Mouse (Mus musculus) liver, adult 2 months (tissue): ENCODE measurements around the gene Adora2a. TPM values are rescaled to one million over a fixed set of nuclear protein-coding genes. Genes with fewer than 3 reads are reported as not detected.
"Not testable (repeated sequence)": the region's sequence is repeated elsewhere in the genome, so short reads cannot be mapped to it uniquely, and the experiment has no call there.

Experiments
- DNase-seq: peaks from one replicate; pipeline ENCODE4 v3.0.0-alpha.2; 2011; ENCODE audit warnings: low read depth, low spot score; ENCODE audit errors: extremely low read depth
- H3K27ac ChIP-seq: fragments of 200-500 bp; replicated peaks from 2 replicates; pipeline ENCODE4 v1.5.1; 2012; ENCODE audit warnings: low read depth, mild to moderate bottlenecking, control low read depth, inconsistent platforms, low read length; ENCODE audit not compliant: insufficient read depth
- H3K27me3 ChIP-seq: fragments of 200-500 bp; 2 replicates; pipeline ENCODE4 v1.6.1; 2012; ENCODE audit warnings: mild to moderate bottlenecking, moderate library complexity, low read length, inconsistent platforms; ENCODE audit not compliant: control insufficient read depth, insufficient read depth
- H3K36me3 ChIP-seq: fragments of 200-500 bp; 2 replicates; pipeline ENCODE4 v1.6.1; 2012; ENCODE audit warnings: low read length, inconsistent platforms; ENCODE audit not compliant: control insufficient read depth, insufficient read depth
- H3K4me1 ChIP-seq: fragments of 200-500 bp; 2 replicates; pipeline ENCODE4 v1.6.1; 2011; ENCODE audit warnings: low read length; ENCODE audit not compliant: control insufficient read depth, insufficient read depth
- H3K4me3 ChIP-seq: fragments of 200-500 bp; 2 replicates; pipeline ENCODE4 v1.5.1; 2011; ENCODE audit warnings: low read depth, mild to moderate bottlenecking, control low read depth, low read length, moderate library complexity; ENCODE audit not compliant: insufficient read depth
- H3K79me2 ChIP-seq: fragments of 200-500 bp; 2 replicates; pipeline ENCODE4 v1.6.1; 2012; ENCODE audit warnings: inconsistent platforms, mild to moderate bottlenecking, low read length, moderate library complexity; ENCODE audit not compliant: control insufficient read depth, insufficient read depth
- H3K9ac ChIP-seq: fragments of 200-500 bp; 2 replicates; pipeline ENCODE4 v1.6.1; 2012; ENCODE audit warnings: low read depth, mild to moderate bottlenecking, control low read depth, inconsistent platforms, low read length
- CTCF ChIP-seq: fragments of 200-500 bp; IDR thresholded peaks from 2 replicates; pipeline ENCODE4 v1.5.1; 2011; ENCODE audit warnings: low read depth, low read length, control low read depth
- POLR2A ChIP-seq: fragments of 200-500 bp; IDR thresholded peaks from 2 replicates; pipeline ENCODE4 v1.6.1; 2011; ENCODE audit warnings: low read length, control low read depth; ENCODE audit not compliant: insufficient read depth; ENCODE audit errors: extremely low read depth
- WGBS: fragments of 180-500 bp; shearing (Covaris S2); methylation state at CpG from one replicate; pipeline ENCODE4 v1.1.7; 2018; 5-methylcytosine and 5-hydroxymethylcytosine counted together
- polyA plus RNA-seq: library from polyadenylated mRNA; depleted of rRNA; stranded (reverse); fragments of >200 nt; gene quantifications from 2 replicates; pipeline ENCODE4 v1.2.3, GENCODE M21; 2012
- total RNA-seq: library from RNA; depleted of rRNA; stranded (reverse); fragments of >200 nt; gene quantifications from 2 replicates; pipeline ENCODE4 v1.2.3, GENCODE M21; 2014

Adora2a gene
- total and polyA plus RNA-seq, 2 experiments: 0.65 to 2.6 TPM

DNA sequence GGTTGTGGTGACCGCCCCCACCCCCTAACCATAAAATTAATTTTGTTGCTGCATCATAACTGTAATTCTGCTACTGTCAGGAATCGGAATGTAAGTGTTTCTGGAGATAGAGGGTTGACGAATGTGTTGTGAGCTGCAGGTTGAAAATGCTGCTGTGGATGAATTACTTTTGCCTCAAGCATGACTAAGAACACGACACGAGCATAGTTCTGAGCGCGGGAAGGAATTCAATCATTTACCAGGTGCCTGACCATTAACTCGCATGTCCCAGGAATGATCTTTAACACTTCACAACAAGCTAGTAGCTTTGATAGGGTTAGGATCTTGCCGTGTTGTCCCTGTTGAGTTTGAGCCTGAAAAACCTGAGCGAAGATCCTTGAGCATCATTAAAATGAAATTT is 20.6 kb downstream of the Adora2a start:
- no peaks in the 10 kb centered on the region for H3K36me3 ChIP-seq
- H3K4me1 ChIP-seq: no peaks in the 10 kb centered on the region; the same call in 1 of the 2 replicates
- H3K27ac ChIP-seq: no peak overlapping the region
- no peak overlapping the region for H3K4me3 ChIP-seq
- TF ChIP-seq CTCF (no peak), POLR2A (no peak)
- 72% methylated on average over 10 of the region's 10 CpGs for WGBS
- no peaks in the 10 kb centered on the region for H3K79me2 ChIP-seq
- no peak for DNase-seq
- no peaks in the 10 kb centered on the region for H3K27me3 ChIP-seq
- H3K9ac ChIP-seq: no peak overlapping the region

DNA sequence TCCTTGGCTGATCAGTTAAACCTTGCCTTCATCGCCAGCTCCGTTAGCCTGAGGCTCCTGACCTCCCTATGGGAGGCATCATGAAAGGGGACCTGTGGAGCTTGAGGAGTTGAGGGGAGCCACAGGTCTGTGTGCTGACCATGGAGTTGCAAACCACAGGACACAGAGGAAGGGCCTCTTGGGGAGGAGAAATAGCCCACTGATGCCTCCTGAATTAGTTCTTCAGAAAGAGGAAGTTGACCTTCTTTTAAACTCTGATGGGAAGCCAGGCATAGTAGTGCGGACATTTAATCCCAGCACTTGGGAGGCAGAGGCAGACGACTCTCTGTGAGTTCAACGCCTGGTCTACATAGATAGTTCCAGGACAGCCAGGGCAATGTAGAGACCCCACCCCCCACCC is 22.2 kb downstream of the Adora2a start:
- WGBS: 83% methylated on average over 5 of the region's 5 CpGs

DNA sequence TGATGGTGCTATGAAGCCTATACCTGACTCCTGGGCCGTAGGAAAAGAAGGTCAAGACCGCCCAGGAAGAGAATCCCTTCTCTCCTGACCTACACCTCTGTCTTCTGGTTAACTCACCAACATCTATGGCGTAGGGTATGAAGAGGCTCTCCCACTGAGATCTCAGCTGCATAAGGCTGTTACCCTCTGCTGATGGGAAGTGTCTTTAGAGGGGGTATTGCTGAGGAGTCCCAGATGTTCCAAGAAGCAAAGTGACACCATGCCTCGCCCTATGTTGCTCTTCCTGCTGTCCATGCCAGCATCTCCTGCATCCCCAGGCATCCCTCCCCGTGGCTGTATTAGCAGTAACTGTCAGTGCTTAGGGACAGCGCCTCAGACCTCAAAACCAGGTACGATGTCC is 22.7 kb downstream of the Adora2a start:
- Histone ChIP-seq H3K27ac (no peak overlapping the region), H3K4me1 (no peaks in the 10 kb centered on the region; the same call in 1 of the 2 replicates), H3K4me3 (no peak overlapping the region), H3K27me3 (no peaks in the 10 kb centered on the region), H3K36me3 (no peaks in the 10 kb centered on the region), H3K79me2 (no peaks in the 10 kb centered on the region), H3K9ac (no peak overlapping the region)
- TF ChIP-seq CTCF (no peak), POLR2A (no peak)
- DNase-seq: no peak
- 89% methylated on average over 7 of the region's 7 CpGs for WGBS

More for the DNA sequence above, 22.2 kb downstream of the Adora2a start:
- Histone ChIP-seq H3K36me3 (no peaks in the 10 kb centered on the region), H3K9ac (no peak overlapping the region), H3K27ac (no peak overlapping the region), H3K4me3 (no peak overlapping the region), H3K27me3 (no peaks in the 10 kb centered on the region), H3K4me1 (no peaks in the 10 kb centered on the region; the same call in 1 of the 2 replicates), H3K79me2 (no peaks in the 10 kb centered on the region)
- TF ChIP-seq CTCF: no peak
- TF ChIP-seq POLR2A: no peak
- DNase-seq: no peak

DNA sequence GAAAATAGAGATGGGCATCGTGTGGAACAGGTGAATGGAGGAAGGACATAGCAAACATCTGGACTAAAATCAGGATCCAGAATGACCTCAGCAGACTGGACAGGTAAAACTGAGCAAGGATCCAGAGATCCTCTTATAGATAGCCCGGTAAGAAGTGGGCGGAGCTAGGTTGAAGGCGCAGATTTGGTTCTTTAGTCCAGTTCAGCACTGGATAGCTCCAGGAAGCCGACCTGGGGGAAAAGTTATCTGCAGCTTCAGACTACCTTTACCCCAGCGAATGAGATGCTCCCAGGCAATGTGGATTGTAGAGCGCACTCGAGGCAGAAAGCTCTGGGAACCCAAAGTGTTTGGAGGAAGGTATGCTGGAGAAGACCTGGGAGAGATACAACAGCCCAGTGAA is 25.3 kb downstream of the Adora2a start:
- Histone ChIP-seq H3K36me3 (no peaks in the 10 kb centered on the region), H3K4me1 (no peaks in the 10 kb centered on the region; the same call in 1 of the 2 replicates), H3K27me3 (no peaks in the 10 kb centered on the region), H3K79me2 (no peaks in the 10 kb centered on the region), H3K27ac (no peak overlapping the region), H3K4me3 (no peak overlapping the region), H3K9ac (no peak overlapping the region)
- WGBS: 40% methylated on average over 8 of the region's 8 CpGs
- TF ChIP-seq CTCF (no peak), POLR2A (no peak)
- no peak for DNase-seq

DNA sequence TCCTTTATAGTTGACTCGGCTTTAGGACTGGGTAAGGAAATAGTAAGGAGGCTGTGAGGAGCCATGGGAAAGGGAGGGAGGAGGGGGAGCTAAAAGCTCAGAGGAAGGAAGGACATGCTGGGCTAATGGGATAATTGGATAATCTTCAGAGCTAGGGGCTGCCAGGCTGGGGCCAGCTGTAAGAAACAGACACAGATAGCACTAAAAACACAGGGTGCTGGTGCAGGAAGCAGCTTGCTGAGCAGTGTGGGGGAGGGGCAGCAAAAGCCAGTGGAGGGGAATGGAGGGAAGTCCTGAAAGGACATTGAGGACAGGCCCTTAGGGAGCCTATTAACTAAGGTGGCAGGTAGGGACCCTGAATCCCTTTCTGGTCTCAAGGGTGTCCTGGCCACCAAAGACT is 27.9 kb downstream of the Adora2a start:
- H3K79me2 ChIP-seq, H3K4me3 ChIP-seq, DNase-seq, H3K36me3 ChIP-seq, H3K27me3 ChIP-seq, H3K4me1 ChIP-seq, H3K9ac ChIP-seq, H3K27ac ChIP-seq: not testable (repeated sequence)
- 76% methylated on average over 1 of the region's 1 CpGs for WGBS

DNA sequence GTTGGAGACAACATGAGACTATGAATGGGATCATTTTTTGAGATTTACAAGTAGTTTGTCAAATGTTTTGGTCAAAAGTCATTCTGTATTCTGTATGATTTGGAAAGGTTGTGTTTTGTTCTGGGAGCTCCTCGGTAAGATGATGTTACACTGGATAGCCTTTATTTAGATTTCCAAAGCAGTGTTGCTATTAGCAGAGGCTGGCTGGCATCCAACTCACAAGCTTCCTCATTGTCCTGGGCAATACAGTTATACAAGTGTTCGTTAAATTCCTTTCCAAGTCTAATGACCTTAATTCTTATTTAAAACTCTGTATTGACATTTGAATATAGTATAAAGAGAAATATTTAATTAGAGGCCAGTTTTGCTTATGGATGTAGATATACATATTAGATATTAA is 28.6 kb downstream of the Adora2a start:
- no peak for DNase-seq
- no peak overlapping the region for H3K4me3 ChIP-seq
- no peak overlapping the region for H3K9ac ChIP-seq
- no peaks in the 10 kb centered on the region for H3K36me3 ChIP-seq
- no peaks in the 10 kb centered on the region; the same call in 1 of the 2 replicates for H3K4me1 ChIP-seq
- TF ChIP-seq POLR2A (no peak), CTCF (no peak)
- H3K27ac ChIP-seq: no peak overlapping the region
- no peaks in the 10 kb centered on the region for H3K79me2 ChIP-seq
- WGBS: 51% methylated on average over 2 of the region's 2 CpGs
- H3K27me3 ChIP-seq: no peaks in the 10 kb centered on the region

DNA sequence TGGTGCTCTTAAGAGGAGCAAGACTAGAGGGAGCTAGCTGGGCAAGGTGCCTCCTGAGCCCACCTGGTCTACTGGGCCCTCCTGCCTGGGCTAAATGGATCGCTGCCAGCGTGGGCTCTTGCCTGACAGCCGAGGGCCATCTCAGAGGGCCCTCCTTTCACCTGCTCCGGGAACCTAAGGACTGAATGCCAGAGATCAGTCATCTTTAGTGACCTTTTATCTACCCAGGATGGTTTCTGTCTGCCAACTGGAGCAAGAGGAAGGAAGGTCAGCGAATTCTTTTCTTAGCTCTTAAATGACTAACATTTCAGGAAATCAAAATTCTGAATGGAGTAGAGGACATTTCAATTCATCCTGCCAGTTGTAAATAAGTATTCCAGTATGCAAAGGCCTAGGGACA is 33.9 kb downstream of the Adora2a start:
- no peaks in the 10 kb centered on the region for H3K4me1 ChIP-seq
- no peak overlapping the region for H3K9ac ChIP-seq
- H3K79me2 ChIP-seq: no peaks in the 10 kb centered on the region
- no peaks in the 10 kb centered on the region for H3K36me3 ChIP-seq
- WGBS: 73% methylated on average over 5 of the region's 5 CpGs
- H3K4me3 ChIP-seq: no peak overlapping the region
- no peaks in the 10 kb centered on the region for H3K27me3 ChIP-seq
- no peak overlapping the region for H3K27ac ChIP-seq
- no peak for TF ChIP-seq POLR2A
- TF ChIP-seq CTCF: no peak
- DNase-seq: no peak
